Mouse (Mus musculus) embryo, embryonic 10.5 days (tissue): ENCODE results near the gene Vmn1r160.
"Not testable (repeated sequence)": the region's sequence is repeated elsewhere in the genome, so short reads cannot be mapped to it uniquely, and the experiment has no call there.

Experiments used
- DNase-seq: peaks from one replicate; pipeline ENCODE4 v3.0.0-alpha.2; 2015; ENCODE audit warnings: low spot score

Vmn1r160 gene

GRCm38 (mm10) chr7:22870924-22871323, at the start of gene Vmn1r160:
Gene Vmn1r160, plus strand, starts transcription at chr7:22871224.
- DNase-seq = not testable (repeated sequence)

GRCm38 (mm10) chr7:22843505-22843904, 27.5 kb upstream of the Vmn1r160 start, which contains the start of gene Vmn1r159:
Gene Vmn1r159, minus strand, starts transcription at chr7:22843605.
- not testable (repeated sequence) for DNase-seq
